11 mouse cellular contexts compared by ENCODE assay signal in genomic region chrX:163181588-163181987, GRCm38 (mm10).
A peak's percentile ranks its signal among the peaks of the same experiment; 100 is the strongest.
DNase-seq lines count a peak whose midpoint lies in the region; ATAC-seq and TF ChIP-seq lines count a peak whose summit lies in the region.
"Had no signal": no experiment of that assay in that cellular context is flagged by ENCODE, and none has a peak within 500 bp of the region (broad histone marks: within the 10 kb centered on the region; RNA-seq: fewer than 3 reads in every experiment).

No protein-coding gene starts in this region.

- no peaks in the 10 kb centered on the region for H3K36me3 ChIP-seq in E14TG2a.4 (ENCODE audit: insufficient read depth, low read length)
- no peaks in the 10 kb centered on the region for H3K36me3 ChIP-seq in embryonic facial prominence, embryonic 11.5 days (replicated peaks; ENCODE audit: control insufficient read depth, insufficient read depth, low read depth, low read length)
- H3K36me3 ChIP-seq in forebrain, embryonic 10.5 days (replicated peaks): no peaks in the 10 kb centered on the region
- H3K36me3 ChIP-seq: embryonic facial prominence, embryonic 12.5 days; limb, embryonic 13.5 days; neural tube, embryonic 13.5 days had no signal

- no peak overlapping the region for H3K27ac ChIP-seq in left cerebral cortex, adult 2 months
- no peak overlapping the region for H3K27ac ChIP-seq in embryonic facial prominence, embryonic 11.5 days (replicated peaks; ENCODE audit: low read depth, low read length)
- no peak overlapping the region for H3K27ac ChIP-seq in forebrain, embryonic 10.5 days
- H3K27ac ChIP-seq: embryonic facial prominence, embryonic 12.5 days; limb, embryonic 13.5 days; neural tube, embryonic 13.5 days had no signal

- TF ChIP-seq CTCF in left cerebral cortex, adult 2 months (IDR thresholded peaks at IDR 0.05): peak; percentile 16
- TF ChIP-seq CTCF in E14TG2a.4 (conservative IDR thresholded peaks at IDR 0.05; ENCODE audit: low read length): peak; percentile 49

- H3K4me3 ChIP-seq in left cerebral cortex, adult 2 months: no peak overlapping the region
- no peak overlapping the region for H3K4me3 ChIP-seq in E14TG2a.4 (replicated peaks; ENCODE audit: low read length)
- no peak overlapping the region for H3K4me3 ChIP-seq in embryonic facial prominence, embryonic 11.5 days (ENCODE audit: low read depth, low read length)
- no peak overlapping the region for H3K4me3 ChIP-seq in forebrain, embryonic 10.5 days
- H3K4me3 ChIP-seq: embryonic facial prominence, embryonic 12.5 days; limb, embryonic 13.5 days; neural tube, embryonic 13.5 days had no signal

- H3K27me3 ChIP-seq in E14TG2a.4 (ENCODE audit: insufficient read depth, low read length): no peaks in the 10 kb centered on the region
- H3K27me3 ChIP-seq in embryonic facial prominence, embryonic 11.5 days (ENCODE audit: control insufficient read depth, insufficient read depth, low read length): no peaks in the 10 kb centered on the region
- H3K27me3 ChIP-seq in forebrain, embryonic 10.5 days (ENCODE audit: poor library complexity, severe bottlenecking): peaks cover 41% of the 10 kb centered on the region
- H3K27me3 ChIP-seq: embryonic facial prominence, embryonic 12.5 days; limb, embryonic 13.5 days; neural tube, embryonic 13.5 days had no signal

- 89% methylated on average over 3 of the region's 3 CpGs for WGBS in embryonic facial prominence, embryonic 11.5 days
- 96% methylated on average over 3 of the region's 3 CpGs for WGBS in forebrain, embryonic 10.5 days

- no peak overlapping the region for H3K4me2 ChIP-seq in embryonic facial prominence, embryonic 11.5 days (ENCODE audit: low read depth, low read length)
- H3K4me2 ChIP-seq: embryonic facial prominence, embryonic 12.5 days; limb, embryonic 13.5 days; neural tube, embryonic 13.5 days had no signal

- peak; percentile 6 to 20 for DNase-seq in adrenal gland, adult 18-20 months (ENCODE audit: low spot score in 2 of 2)
- no peak for DNase-seq in adrenal gland, adult 2 months
- no peak for DNase-seq in left cerebral cortex, adult 2 months (ENCODE audit: extremely low spot score in 1 of 2, low spot score in 2 of 2)
- no peak for DNase-seq in left cerebral cortex, adult 11 months (ENCODE audit: low spot score)
- DNase-seq in embryonic facial prominence, embryonic 11.5 days (ENCODE audit: low spot score): peak; percentile 2
- no peak for DNase-seq in forebrain, embryonic 10.5 days (ENCODE audit: extremely low spot score, low spot score)
- DNase-seq in urinary bladder, postnatal 4 days (ENCODE audit: low spot score in 2 of 2): no peak

- no peaks in the 10 kb centered on the region for H3K4me1 ChIP-seq in E14TG2a.4 (replicated peaks; ENCODE audit: low read depth, low read length)
- H3K4me1 ChIP-seq in embryonic facial prominence, embryonic 11.5 days (ENCODE audit: control insufficient read depth, insufficient read depth, low read length): no peaks in the 10 kb centered on the region
- H3K4me1 ChIP-seq in forebrain, embryonic 10.5 days: no peaks in the 10 kb centered on the region
- H3K4me1 ChIP-seq: embryonic facial prominence, embryonic 12.5 days; limb, embryonic 13.5 days; neural tube, embryonic 13.5 days had no signal

- H3K9ac ChIP-seq in embryonic facial prominence, embryonic 11.5 days (replicated peaks; ENCODE audit: low read length): no peak overlapping the region
- H3K9ac ChIP-seq: embryonic facial prominence, embryonic 12.5 days; limb, embryonic 13.5 days; neural tube, embryonic 13.5 days had no signal

- no peaks in the 10 kb centered on the region for H3K9me3 ChIP-seq in E14TG2a.4 (ENCODE audit: low read length)
- no peaks in the 10 kb centered on the region for H3K9me3 ChIP-seq in embryonic facial prominence, embryonic 11.5 days (replicated peaks; ENCODE audit: control insufficient read depth, low read length)
- no peaks in the 10 kb centered on the region for H3K9me3 ChIP-seq in forebrain, embryonic 10.5 days
- H3K9me3 ChIP-seq: embryonic facial prominence, embryonic 12.5 days; limb, embryonic 13.5 days; neural tube, embryonic 13.5 days had no signal

- intact Hi-C loops in left cerebral cortex, adult 2 months (cut with DNase I): no loop called here

- no peak for ATAC-seq in embryonic facial prominence, embryonic 11.5 days (replicated peaks; ENCODE audit: insufficient number of reproducible peaks, low FRiP score, low TSS enrichment, low read depth)

Comparison
In these comparisons a context has a peak if more than half of its experiments do, and no peak if none do; other contexts are left out.
1. DNase-seq: peak in adrenal gland, adult 18-20 months (2 of 2) and embryonic facial prominence, embryonic 11.5 days (single experiment); none in adrenal gland, adult 2 months (single experiment), left cerebral cortex, adult 2 months (0 of 2), left cerebral cortex, adult 11 months (single experiment), forebrain, embryonic 10.5 days (single experiment) and urinary bladder, postnatal 4 days (0 of 2).